Mouse (Mus musculus) layer of hippocampus, adult 2 months (tissue): ENCODE data around the gene Snai3. TPM values are rescaled to one million over a fixed set of nuclear protein-coding genes. Genes with fewer than 3 reads are reported as not detected.

ENCODE experiments used
- DNase-seq, 2 experiments: peaks; one replicate each; pipeline ENCODE4 v3.0.0; 2022; ENCODE audit warnings: low spot score in 2 of 2
- H3K27ac ChIP-seq: fragments of 200-600 bp; 2 replicates; pipeline ENCODE4 v1.8.1; 2022
- H3K4me3 ChIP-seq: fragments of 200-600 bp; 2 replicates; pipeline ENCODE4 v1.8.1; 2022; ENCODE audit warnings: mild to moderate bottlenecking
- CTCF ChIP-seq: fragments of 200-600 bp; conservative IDR thresholded peaks from 2 replicates; pipeline ENCODE4 v1.8.1; 2022; ENCODE audit warnings: antibody characterized with exemption, mild to moderate bottlenecking, moderate library complexity
- total RNA-seq, 2 experiments: library from RNA; stranded (reverse); gene quantifications; 2 replicates each; pipeline ENCODE4 v1.2.3; 2021

Gene Snai3
- total RNA-seq, 2 experiments from 2014 or later = not detected

DNA sequence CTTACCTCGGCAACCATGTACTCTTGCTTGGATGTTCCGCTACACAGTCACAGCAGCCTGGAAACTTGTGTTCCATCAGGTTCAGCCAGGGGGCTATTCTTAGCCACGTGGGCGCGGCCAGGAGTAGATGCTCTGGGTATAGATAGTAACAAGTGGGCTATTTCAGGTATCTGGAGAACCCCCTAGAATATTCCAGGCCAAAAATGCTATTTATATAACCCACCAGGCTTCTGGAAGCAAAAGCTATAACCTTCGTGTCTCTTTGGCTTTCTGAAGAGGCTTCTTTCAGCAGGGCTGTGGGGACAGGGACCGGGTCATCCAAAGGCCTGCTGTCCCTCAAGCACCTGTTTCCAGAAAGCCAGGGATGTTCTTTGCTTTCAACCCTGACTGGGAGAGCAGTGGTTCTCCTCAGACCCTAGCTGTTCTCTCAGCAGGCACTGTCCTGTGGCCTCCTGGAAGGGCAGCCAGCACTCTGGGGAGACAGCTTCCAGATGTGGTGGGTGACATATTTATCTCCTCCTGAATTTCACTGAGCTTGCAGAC, 9.3 kb downstream of the Snai3 start:
- DNase-seq = no peak
- no peak for TF ChIP-seq CTCF
- Histone ChIP-seq H3K27ac (no peak overlapping the region), H3K4me3 (no peak overlapping the region)

DNA sequence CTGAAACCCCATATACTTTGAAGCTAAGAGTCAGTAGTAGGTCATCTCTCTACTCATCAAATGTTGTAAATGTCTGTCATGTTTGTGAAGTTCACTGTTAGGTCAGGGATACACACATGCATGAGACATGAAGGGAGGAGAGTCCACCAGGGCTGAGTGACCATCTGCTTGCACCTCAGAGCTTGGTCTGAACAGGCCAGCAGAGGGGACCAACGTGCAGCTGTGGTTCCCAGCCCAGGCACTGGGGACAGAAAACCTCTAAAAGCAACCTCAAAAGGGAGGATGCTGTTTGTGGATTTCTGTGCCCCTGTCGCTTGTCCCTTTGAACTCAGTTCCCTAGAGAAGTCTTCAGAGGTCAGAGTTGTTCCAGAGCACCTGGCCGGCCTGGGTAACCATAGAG, 15.3 kb downstream of the Snai3 start:
- peak; percentile 41 for TF ChIP-seq CTCF
- no peak overlapping the region for H3K4me3 ChIP-seq
- DNase-seq = no peak
- H3K27ac ChIP-seq = peak overlapping the region; percentile 96; the same call in 1 of the 2 replicates

DNA sequence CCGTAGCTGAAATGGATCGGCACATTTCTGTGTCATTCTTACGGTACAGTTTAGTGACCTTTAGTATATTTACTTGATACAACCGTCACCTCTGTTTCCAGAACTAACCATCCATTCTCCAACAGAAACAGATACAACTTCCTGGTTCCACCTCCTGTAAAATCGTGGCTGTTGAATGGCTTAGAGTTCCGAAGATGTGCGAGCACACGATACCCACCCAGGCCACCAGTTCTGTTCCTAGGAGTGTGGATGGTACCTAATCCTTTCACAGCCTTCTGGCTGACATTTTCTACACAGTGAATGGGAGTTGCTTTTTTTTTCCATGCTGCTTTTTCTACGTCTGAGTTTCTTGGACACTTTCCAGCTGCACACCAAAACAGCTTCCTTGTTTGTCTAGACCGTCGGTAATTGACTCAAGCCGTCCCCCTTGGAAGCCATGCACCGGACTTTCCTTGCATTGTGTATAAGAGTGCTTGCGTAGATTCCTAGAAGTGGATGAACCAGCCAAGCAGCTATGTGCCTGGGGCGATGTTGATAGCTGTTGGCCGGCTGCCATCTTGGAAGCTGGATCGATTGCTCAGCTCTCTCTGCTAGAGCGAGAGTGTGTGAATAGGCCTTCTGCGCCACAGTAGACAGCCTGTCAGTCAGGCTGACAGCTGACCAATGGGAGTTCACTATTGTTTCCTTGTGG, 16.3 kb downstream of the Snai3 start:
- H3K27ac ChIP-seq = peak overlapping the region; percentile 96
- DNase-seq = peak; percentile 81 to 91
- no peak for TF ChIP-seq CTCF
- H3K4me3 ChIP-seq = peak overlapping the region; percentile 75

DNA sequence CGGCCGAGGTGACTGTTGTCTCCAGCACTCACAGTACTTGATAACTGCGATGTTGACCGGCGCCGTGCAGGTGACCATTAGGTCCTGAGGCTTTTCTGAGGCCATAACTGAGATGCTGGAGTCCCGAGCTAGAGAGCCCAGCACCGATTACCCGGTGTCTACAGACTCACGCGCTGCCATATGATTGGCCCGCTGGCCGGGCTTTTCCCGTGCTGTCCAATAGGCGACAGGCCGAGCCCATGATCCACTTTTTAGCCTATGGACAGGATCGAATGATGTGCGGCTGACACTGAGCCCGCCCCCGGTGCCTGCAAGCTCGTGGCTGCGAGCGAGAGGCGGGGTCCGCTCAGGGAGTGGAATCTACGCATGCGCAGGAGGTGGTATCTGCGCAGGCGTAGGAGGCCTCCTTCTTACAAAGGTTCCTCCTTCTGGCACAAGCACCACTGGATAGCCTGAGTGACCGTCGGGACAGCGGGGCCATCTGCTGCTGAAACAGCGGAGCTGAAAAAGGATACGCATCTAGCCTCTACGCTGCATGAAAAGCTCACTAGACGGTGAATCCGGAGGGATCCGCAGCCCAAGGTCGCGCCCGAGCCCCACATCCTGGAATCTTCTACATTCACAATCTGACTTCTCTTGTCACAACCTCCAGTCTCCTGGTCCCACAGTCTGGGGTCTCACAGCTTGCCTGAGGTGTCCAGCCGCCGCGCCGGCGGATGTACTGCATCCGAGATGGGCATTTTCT, 17.1 kb downstream of the Snai3 start, which contains the start of gene Mvd:
TSS of gene Mvd (minus strand) at position 161 of the 745 bp plus-strand sequence.
- peak; percentile 37; the same call in 1 of the 2 replicates for TF ChIP-seq CTCF
- peak; percentile 98 to 100 for DNase-seq
- H3K27ac ChIP-seq = peak within 1 kb of the TSS; percentile 96
- peak within 1 kb of the TSS; percentile 75 for H3K4me3 ChIP-seq

DNA sequence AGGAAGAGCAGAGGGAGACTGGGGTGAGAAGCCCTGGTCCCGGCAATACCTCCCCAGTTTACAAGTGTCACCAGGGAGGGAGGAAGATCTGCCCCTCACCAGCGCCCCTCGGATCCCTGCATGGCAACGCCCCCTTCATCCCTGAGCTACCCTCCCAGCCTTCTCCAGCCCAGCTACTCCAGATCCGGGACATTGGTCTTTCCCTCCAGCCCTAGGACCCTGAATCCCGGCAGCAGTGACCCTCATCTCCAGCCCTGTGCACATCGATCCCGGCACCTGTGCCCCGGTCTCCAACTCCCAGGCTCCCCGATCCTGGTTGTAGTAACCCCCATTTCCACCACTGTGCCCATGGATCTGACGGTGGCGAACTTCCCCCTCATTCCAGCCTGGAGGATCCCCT, 17.8 kb downstream of the Snai3 start:
- no peak for DNase-seq
- Histone ChIP-seq H3K27ac (peak overlapping the region; percentile 96), H3K4me3 (peak overlapping the region; percentile 75)
- TF ChIP-seq CTCF = no peak

DNA sequence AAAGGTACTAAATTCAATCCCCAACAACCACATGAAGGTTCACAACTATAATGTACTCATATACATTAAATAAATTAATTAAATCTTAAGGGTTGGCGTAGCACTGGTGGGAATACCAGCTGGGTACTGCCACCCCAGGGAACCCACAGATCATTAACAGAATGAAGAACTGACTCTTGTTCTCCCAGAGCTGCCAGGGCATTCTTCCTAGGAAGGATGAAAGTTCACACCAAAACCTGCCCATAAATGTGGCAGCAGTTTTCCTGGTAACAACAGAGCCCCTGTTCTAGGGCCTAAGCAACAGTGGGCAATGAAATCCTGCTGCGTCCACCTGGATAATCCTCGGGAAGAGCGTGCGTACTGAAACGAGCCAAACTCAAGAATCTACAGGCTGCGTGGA, 18.2 kb downstream of the Snai3 start:
- Histone ChIP-seq H3K4me3 (peak overlapping the region; percentile 75), H3K27ac (no peak overlapping the region; the same call in 1 of the 2 replicates)
- no peak for TF ChIP-seq CTCF
- no peak for DNase-seq

DNA sequence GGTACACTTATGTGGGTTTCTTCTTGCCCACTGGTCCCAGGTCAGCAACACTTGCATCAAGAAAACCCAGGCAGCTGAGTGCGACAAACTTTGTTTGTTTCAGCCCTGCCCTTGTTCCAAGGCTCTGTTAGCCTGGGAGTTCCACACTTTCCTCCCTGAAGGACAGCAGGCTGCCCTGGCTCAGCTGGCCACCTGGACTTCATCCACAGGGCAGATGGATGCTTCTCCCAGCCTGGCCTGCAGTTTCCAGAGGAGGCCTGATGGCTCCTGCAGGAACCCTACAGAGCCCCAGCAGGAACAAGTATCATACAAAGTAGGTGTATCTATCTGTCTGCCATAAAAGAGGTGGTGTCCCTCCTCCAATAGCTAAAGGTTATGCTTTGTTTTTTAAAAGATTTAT, 19.2 kb downstream of the Snai3 start:
- no peak overlapping the region for H3K4me3 ChIP-seq
- no peak for DNase-seq
- TF ChIP-seq CTCF = no peak
- H3K27ac ChIP-seq = no peak overlapping the region

DNA sequence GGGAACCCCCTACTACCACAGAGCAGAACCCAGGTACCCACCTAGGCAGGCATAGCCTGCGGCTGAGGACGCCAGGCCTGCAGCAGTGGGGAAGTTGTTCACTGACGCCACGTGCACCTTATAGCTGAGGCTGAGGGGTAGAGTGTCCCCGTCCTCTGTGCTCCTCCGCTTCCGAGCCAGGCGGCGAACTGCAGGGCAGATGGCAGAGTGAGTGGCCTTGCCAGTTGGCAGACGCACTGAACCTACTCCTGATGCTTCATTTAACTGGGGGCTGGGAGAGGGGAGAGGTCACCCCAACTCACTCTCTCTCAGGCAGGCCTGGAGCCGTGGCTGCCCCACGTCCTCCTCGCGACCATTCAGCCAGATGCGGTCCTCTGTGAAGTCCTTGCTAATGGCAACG, 21.2 kb downstream of the Snai3 start:
- DNase-seq = no peak
- Histone ChIP-seq H3K27ac (no peak overlapping the region), H3K4me3 (no peak overlapping the region)
- TF ChIP-seq CTCF = no peak

DNA sequence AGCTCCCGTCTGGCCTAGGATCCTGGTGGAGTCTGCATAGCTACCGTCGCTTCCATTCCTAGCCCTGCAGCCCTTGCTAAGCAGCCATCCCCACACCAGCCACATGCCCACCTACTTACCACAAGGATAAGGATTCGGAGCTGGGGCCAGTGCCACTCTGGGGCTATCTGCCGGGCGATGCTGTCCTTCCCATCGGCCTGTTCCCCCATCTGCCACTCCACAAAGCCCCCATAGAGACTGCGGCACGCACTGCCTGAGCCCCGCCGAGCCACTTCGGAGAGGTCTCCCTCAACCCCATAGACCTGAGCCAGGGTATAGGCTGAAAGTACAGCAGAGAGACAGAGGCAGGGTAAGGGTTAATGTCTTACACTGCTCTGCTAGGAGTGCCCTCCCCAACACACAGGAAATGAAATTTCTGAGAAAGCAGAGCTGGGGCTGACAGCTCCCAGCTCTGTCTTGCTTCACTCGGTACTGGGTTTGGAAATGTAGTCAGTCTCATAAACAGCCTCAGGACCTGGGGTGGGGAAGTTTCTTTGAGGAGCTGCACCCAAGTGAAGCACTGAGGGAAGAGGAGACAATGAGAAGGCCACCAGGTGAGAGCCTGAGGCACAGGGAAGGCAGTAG, 22.7 kb downstream of the Snai3 start:
- DNase-seq = no peak
- no peak overlapping the region for H3K27ac ChIP-seq
- no peak overlapping the region for H3K4me3 ChIP-seq
- no peak for TF ChIP-seq CTCF

DNA sequence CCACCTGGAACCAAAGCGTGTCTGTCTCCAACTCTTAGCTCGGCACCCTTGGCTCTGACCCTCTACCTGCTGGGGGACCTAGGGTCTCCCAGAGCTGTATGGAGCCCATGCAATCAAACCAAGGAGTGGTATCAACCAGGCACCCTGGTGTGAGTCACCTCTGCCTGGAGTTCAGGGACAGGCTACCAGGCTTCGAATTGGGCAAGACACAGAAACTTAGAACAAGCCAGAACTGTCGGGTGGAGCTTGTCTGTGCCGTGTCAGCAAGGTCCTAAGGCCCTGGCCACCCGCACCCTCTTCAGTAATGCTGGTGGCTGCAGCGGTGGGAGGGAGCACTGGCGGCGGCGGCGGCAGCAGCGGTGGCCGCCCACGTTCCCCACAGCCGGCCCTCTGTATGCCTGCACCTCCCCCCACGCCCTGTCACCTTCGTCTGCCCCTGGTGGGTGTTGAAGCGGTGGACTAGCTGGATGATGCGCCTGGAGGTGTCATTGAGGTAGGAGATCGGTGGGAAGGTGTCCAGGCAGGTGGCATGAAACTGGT, 23.9 kb downstream of the Snai3 start:
- no peak for TF ChIP-seq CTCF
- H3K27ac ChIP-seq = no peak overlapping the region
- DNase-seq = no peak
- H3K4me3 ChIP-seq = no peak overlapping the region

DNA sequence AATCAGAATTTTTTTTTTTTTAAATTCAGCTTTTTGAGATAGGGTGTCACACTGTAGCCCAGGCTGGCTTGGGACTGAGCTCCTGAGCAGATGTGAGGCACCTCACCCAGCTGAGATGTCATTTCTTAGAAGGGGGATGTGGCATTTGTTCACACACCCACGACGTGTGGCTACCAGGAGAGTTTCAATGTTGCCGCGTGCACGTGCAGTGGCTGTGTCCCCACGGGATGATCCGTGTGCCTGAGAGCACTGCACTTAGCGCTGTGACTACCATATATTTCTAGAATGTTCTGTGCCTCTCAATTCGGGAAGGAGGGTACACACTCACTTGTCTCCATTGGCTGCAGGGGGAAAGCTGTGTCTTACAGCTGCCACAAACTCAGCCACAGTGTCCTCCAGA, 24.4 kb downstream of the Snai3 start:
- H3K27ac ChIP-seq = no peak overlapping the region
- no peak overlapping the region for H3K4me3 ChIP-seq
- DNase-seq = no peak
- no peak for TF ChIP-seq CTCF

DNA sequence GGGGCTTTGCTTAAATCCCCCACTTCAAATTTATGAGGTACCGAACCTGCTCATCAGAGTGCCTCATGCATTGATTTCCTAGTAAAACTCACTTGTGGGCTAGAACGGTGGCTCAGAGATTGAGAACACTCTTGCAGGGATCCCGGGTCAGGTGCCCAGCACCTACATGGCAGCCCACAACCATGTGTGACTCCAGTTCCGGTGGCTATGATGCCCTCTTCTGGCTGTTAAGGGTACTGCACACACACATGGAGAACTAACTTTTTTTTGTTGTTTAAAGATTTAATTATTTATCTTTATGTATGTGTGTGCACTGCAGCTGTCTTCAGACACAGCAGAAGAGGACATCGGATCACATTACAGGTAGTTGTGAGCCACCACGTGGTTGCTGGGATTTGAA, 25.2 kb downstream of the Snai3 start:
- no peak for DNase-seq
- no peak overlapping the region for H3K4me3 ChIP-seq
- peak; percentile 70 for TF ChIP-seq CTCF
- H3K27ac ChIP-seq = no peak overlapping the region
